Mouse (Mus musculus): ENCODE measurements around the gene Bud23. TPM values are rescaled to one million over a fixed set of nuclear protein-coding genes. Genes with fewer than 3 reads are reported as not detected.
"Not testable (repeated sequence)": the region's sequence is repeated elsewhere in the genome, so short reads cannot be mapped to it uniquely, and the experiment has no call there.

Gene Bud23
- total RNA-seq (2021), result 10 to 100 TPM; 29.9 to 33.3 TPM
- long read RNA-seq, experiment 1, partial matches to known transcripts, result 49 of 53 reads
- long read RNA-seq, experiment 1, other reads (novel, unspliced or antisense), result 4 of 53 reads
- long read RNA-seq, experiment 2, partial matches to known transcripts, result 48 of 55 reads
- long read RNA-seq, experiment 2, other reads (novel, unspliced or antisense), result 6 of 55 reads

GRCm38 (mm10) chr5:135064909-135065446, at the start of gene Bud23:
Gene Bud23, minus strand, starts transcription at chr5:135064959.
- not testable (repeated sequence) for DNase-seq (ENCODE audit: low spot score in 2 of 2)

DNA sequence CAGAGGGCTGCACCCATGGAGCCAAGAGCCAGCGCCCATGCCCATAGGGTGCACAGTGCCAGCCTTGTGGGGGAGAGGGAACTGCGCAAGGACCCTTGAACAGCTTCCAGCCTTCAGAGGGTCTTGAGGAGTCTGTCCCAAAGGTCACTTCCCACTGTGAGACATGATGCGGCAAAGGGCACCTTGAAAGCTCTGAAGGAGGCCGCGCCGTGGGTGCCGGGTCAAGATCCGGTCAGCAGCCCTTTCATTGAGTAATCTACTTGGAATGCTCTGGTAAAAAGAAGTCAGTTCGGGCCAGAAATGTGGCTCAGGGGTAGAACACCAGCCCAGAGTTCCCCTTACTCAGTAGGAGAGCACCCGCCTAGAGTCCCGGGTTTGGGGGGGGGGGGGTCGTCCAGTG, 49.0 kb upstream of the Bud23 start:
- DNase-seq (ENCODE audit: low spot score in 2 of 2), result no peak

GRCm38 (mm10) chr5:135109976-135110375, 45.2 kb upstream of the Bud23 start:
- DNase-seq (ENCODE audit: low spot score in 2 of 2), result no peak

- DNase-seq (ENCODE audit: low spot score in 2 of 2), result no peak
These were observed 44.7 kb upstream of the Bud23 start for GRCm38 (mm10) chr5:135109426-135109825.

GRCm38 (mm10) chr5:135109017-135109416, 44.3 kb upstream of the Bud23 start:
- no peak for DNase-seq (ENCODE audit: low spot score in 2 of 2)

- DNase-seq (ENCODE audit: low spot score in 2 of 2), result peak; percentile 26 to 63
These were observed 43.1 kb upstream of the Bud23 start for GRCm38 (mm10) chr5:135107521-135108501.

DNA sequence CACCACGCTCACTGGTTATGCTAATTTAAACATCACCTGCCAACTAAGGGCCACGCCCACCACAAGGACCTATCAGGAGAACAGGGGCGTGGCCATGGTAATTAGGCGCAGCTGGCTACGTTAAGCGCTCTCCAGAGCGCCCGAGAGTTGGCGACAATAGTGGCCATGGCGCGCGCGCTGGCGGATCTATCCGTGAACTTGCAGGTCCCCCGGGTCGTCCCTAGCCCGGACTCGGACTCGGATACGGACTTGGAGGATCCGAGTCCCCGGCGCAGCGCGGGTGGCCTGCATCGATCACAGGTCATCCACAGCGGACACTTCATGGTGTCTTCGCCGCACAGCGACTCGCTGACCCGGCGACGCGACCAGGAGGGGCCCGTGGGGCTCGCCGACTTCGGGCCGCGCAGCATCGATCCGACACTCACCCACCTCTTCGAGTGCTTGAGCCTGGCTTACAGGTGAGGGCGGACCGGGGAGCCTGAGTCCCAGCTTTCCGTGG, 42.0 kb upstream of the Bud23 start:
- DNase-seq (ENCODE audit: low spot score in 2 of 2), result peak; percentile 24 to 73

- no peak for DNase-seq (ENCODE audit: low spot score in 2 of 2)
These were observed 39.4 kb upstream of the Bud23 start for GRCm38 (mm10) chr5:135103999-135104660.

- DNase-seq (ENCODE audit: low spot score in 2 of 2), result no peak
These were observed 36.2 kb upstream of the Bud23 start for GRCm38 (mm10) chr5:135100981-135101380.

DNA sequence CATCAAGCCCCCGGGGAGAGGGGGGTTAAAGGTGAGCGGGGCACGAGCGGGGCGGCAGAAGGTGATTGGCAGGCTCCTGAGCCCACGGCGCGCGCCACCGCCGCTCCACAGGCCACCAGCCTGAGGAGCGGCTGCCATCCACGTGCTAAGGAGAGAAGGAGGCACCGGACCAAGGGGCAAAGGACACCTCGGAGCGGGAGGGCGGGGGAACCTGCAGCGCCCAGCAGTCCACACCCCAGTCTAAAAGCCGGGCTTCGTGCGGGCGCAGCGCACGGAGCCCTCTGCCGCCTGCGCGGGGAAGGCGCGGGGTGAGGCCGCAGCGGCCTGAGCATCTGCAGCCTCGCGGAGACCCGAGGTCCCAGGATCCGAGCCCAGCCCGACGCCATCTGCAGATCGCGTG, 24.9 kb upstream of the Bud23 start, which contains the start of gene Mlxipl:
Gene Mlxipl (plus strand): TSS at position 238 of the 400 bp plus-strand sequence.
- DNase-seq (ENCODE audit: low spot score in 2 of 2), result no peak

DNA sequence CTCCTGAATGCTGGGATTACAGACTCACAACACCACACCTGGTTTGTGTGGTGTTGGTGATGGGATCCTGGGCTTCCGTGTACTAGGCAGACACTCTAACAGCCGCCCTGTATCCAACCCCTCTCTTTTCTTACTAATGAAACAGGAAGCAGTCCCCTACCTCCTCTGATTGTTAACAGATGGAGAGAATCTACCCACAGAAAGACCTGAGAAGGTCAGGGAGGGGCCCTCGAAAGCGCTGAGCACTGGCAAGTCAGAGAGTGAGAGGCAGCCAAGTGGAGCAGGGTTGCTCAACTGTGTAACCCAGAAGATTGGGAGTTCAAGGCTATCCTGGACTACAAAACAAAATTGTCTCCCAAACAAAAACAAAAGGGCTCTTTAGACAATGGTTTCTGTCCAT, 22.1 kb upstream of the Bud23 start:
- DNase-seq (ENCODE audit: low spot score in 2 of 2), result no peak

DNA sequence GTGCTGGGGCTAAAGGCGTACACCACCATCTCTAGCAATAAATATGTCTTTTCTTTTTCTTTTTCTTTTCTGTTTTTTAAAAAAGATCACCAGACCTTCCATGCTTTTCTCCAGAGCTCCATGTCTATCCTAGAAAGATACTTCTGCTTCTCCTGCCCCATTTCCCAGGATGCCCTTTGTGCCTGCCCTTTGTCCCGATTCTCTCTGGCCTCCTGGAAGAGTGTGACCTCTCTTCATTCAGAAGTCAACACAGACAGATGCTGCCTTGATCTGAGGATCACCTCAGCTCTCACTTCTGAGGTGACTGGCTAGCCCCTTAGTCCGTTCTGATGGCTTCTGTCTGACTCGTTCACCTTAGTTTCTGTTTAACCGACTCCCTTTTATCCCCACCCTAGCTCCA, 15.8 kb upstream of the Bud23 start:
- DNase-seq (ENCODE audit: low spot score in 2 of 2), result no peak

GRCm38 (mm10) chr5:135079578-135079977, 14.8 kb upstream of the Bud23 start:
- DNase-seq (ENCODE audit: low spot score in 2 of 2), result no peak

DNA sequence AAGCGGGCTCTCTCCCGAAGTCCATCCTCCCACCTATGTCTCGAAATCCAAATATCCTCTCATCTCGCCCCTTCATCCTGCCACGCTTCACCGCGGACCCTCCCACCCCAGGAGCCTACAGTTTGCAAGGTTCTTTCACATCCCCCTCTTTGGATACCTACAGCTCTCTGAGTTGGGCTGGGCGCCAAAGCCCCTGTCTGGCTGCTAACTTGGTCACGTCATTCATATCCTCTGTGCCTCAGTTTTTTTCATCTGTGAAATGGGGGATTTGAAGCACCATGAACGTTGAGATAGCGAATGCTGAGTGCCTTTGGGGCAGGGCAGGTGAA, 13.7 kb upstream of the Bud23 start:
- DNase-seq (ENCODE audit: low spot score in 2 of 2), result no peak

DNA sequence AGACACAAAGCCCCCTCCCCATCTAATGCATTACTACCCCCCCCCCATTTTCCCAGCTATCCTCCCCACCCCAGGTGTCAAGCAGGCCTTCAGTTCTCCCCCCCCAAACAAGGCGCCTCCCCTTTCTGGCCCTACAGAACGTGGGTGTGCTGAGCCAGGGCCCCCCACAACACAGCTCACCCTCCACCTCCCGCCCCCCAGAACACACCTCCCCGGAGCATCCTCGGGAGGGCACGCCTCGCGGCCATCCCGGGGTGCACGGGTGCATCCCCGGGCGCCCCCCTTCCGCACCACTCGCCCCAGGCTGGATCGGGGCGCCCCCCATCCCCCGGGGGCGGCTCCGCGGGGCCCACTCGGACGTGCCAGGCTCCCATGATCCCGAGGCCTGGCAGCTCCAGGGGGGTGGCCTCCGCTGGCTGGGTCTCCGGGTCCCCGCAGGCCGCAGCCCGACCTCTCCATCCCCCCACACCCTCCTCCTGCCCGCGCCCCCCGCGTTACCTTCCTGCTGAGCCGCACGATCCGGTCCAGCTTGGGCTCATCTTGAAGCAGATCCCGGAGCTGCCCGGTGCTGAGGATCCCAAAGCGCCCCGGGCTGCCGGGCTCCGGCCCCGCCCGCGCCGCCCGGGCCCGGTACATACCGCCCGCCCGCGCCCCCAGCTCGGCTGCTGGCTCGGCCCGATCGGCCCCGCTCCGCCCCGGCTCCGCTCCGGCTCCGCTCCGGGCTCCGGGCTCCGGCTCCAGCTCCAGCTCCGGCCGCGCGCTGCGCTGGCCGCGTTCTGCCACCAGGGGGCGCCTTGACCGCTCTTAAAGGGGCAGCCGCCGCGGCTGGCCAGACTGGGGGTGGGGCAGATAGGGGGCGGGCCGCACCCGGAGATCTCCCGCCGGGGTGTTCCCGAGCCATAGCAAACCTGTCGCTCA, 13.1 kb upstream of the Bud23 start, which contains the start of gene Vps37d:
Gene Vps37d (minus strand): TSS at position 703 of the 918 bp plus-strand sequence.
- peak; percentile 94 to 96 for DNase-seq (ENCODE audit: low spot score in 2 of 2)

DNA sequence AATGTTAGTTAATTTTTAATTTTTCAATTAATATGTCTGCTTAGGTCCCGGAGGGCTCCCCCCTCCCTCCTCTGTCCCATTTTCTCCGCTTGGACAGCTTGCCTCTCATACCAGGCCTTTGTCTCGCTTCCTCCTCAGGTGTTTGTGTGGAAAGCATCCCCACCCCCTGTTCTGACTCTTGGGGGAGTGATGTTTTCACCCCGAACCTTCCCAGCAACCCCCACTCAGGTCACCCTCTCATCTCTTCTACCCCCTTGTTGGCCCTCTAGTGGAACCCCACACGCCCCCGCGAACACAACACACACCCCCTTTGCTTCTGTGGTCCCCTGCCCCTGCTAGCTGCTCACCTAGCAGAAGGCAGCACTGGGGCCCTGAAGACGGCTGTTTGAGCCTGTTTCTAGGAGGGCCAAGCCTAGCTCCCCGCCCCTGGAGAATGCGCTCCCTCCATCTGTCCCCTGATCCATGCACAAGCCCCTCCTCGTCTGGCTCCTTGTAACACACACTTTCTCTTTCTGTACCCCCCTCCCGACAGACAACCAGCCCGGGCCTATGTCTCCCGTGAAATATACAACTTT, 12.3 kb upstream of the Bud23 start:
- peak in 1 of 2 experiments; percentile 25 for DNase-seq (ENCODE audit: low spot score in 2 of 2)

DNA sequence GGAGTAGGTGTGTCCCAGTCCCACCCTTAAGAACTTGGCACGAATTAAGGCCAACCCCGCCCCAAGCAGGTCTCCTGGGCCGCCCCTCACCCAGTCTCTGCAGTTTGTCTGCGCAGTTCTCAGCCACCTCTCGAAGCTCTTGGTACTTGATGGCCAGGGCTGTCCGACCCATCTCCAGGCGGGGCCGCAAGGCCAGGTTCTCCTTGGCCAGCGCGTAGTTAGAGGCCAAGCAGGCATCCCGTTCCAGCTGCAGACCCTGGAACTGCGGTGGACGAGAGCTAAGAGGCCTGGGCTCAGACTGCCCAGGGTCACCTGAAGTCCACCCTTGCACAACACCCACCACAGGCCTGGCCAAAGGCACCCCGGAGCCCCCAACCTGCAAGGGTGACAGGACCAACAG, 11.6 kb upstream of the Bud23 start:
- no peak for DNase-seq (ENCODE audit: low spot score in 2 of 2)

GRCm38 (mm10) chr5:135075655-135076054, 10.9 kb upstream of the Bud23 start:
- DNase-seq (ENCODE audit: low spot score in 2 of 2), result no peak

GRCm38 (mm10) chr5:135073349-135074150, 8.8 kb upstream of the Bud23 start:
- no peak for DNase-seq (ENCODE audit: low spot score in 2 of 2)
